Mouse (Mus musculus) C2C12 (cell line): ENCODE measurements around the gene Cyp2d9.

Source experiments
- CTCF ChIP-seq: IDR thresholded peaks from one replicate; pipeline ENCODE4 v1.5.1; 2011; ENCODE audit not compliant: control insufficient read depth, insufficient read depth, insufficient read length
- FOSL1 ChIP-seq: IDR thresholded peaks from one replicate; pipeline ENCODE4 v1.8.0; 2011; ENCODE audit warnings: mild to moderate bottlenecking, low read length; ENCODE audit not compliant: poor library complexity, insufficient read depth, severe bottlenecking
- MAX ChIP-seq: IDR thresholded peaks from one replicate; pipeline ENCODE4 v1.6.1; 2011; ENCODE audit warnings: mild to moderate bottlenecking, control low read depth
- MYOD1 ChIP-seq: IDR thresholded peaks from one replicate; pipeline ENCODE4 v1.6.1; 2011; ENCODE audit warnings: low read depth; ENCODE audit not compliant: control insufficient read depth, insufficient read length

DNA sequence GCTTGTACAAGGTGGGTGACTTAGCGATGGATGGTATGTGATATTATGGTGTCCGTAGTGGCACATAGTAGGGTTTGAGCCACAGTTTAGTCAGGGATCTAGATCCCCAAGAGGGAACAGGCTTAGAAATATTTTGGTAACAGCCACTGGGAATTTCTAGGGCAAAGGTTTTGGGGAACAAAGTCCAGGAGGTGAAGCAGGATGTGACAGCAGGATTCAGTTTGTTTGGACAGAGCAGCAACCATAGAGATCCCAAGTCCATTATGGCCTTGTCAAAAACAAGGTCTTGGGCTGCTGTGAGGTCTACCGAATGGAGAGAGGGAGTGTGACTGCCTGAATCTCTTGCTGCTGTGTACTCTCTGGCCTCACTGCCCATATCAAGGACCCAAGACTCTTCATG, 10.4 kb downstream of the Cyp2d9 start:
- no peak for TF ChIP-seq CTCF
- no peak for TF ChIP-seq MYOD1
- TF ChIP-seq FOSL1 = no peak
- no peak for TF ChIP-seq MAX
